Mouse (Mus musculus): Measurements from ENCODE around the gene Ephb6. TPM values are rescaled to one million over a fixed set of nuclear protein-coding genes. Genes with fewer than 3 reads are reported as not detected.
A peak's percentile ranks its signal among the peaks of the same experiment; 100 is the strongest.

Gene Ephb6
- polyA plus RNA-seq, 1 experiment from 2014 or later, result 20.2 TPM

- Histone ChIP-seq H3K9me3 (replicated peaks; ENCODE audit: control insufficient read depth, low read length) (no peaks in the 10 kb centered on the region), H3K9ac (ENCODE audit: low read length) (no peak within 1 kb of the TSS), H3K36me3 (ENCODE audit: control insufficient read depth, insufficient read depth, low read length) (no peaks in the 10 kb centered on the region), H3K4me2 (ENCODE audit: low read length) (no peak within 1 kb of the TSS), H3K27ac (ENCODE audit: low read depth, low read length) (no peak within 1 kb of the TSS), H3K27me3 (replicated peaks; ENCODE audit: control insufficient read depth, insufficient read depth, low read length) (no peaks in the 10 kb centered on the region), H3K4me3 (ENCODE audit: low read depth, low read length) (no peak within 1 kb of the TSS), H3K4me1 (ENCODE audit: control insufficient read depth, insufficient read depth, low read length) (no peaks in the 10 kb centered on the region)
- 15% methylated on average over 5 of the region's 5 CpGs for whole genome bisulfite sequencing
- no peak for DNase-seq (ENCODE audit: low spot score)
- ATAC-seq, result no peak
These were observed 30.9 kb downstream of the Ephb6 start, which contains the start of gene Trpv6 for GRCm38 (mm10) chr6:41636178-41636577. Trpv6 (minus strand) TSS chr6:41636405.

- no peak overlapping the region for H3K27ac ChIP-seq (ENCODE audit: low read depth, low read length)
- no peak overlapping the region for H3K4me2 ChIP-seq (ENCODE audit: low read length)
- H3K4me3 ChIP-seq (ENCODE audit: low read depth, low read length), result no peak overlapping the region
- peak; percentile 52 for DNase-seq (ENCODE audit: low spot score)
- 21% methylated on average over 1 of the region's 1 CpGs for WGBS
- no peak overlapping the region for H3K9ac ChIP-seq (ENCODE audit: low read length)
- no peaks in the 10 kb centered on the region for H3K36me3 ChIP-seq (ENCODE audit: control insufficient read depth, insufficient read depth, low read length)
- no peaks in the 10 kb centered on the region for H3K4me1 ChIP-seq (ENCODE audit: control insufficient read depth, insufficient read depth, low read length)
- H3K9me3 ChIP-seq (replicated peaks; ENCODE audit: control insufficient read depth, low read length), result no peaks in the 10 kb centered on the region
- ATAC-seq, result peak; percentile 65
- H3K27me3 ChIP-seq (replicated peaks; ENCODE audit: control insufficient read depth, insufficient read depth, low read length), result no peaks in the 10 kb centered on the region
These were observed 32.1 kb downstream of the Ephb6 start for GRCm38 (mm10) chr6:41637393-41637792.

GRCm38 (mm10) chr6:41637927-41638506 lies 32.7 kb downstream of the Ephb6 start:
- DNase-seq (ENCODE audit: low spot score) (no peak), ATAC-seq (no peak)
- H3K4me1 ChIP-seq (ENCODE audit: control insufficient read depth, insufficient read depth, low read length), result no peaks in the 10 kb centered on the region
- H3K9ac ChIP-seq (ENCODE audit: low read length), result no peak overlapping the region
- no peaks in the 10 kb centered on the region for H3K36me3 ChIP-seq (ENCODE audit: control insufficient read depth, insufficient read depth, low read length)
- H3K4me2 ChIP-seq (ENCODE audit: low read length), result no peak overlapping the region
- H3K27me3 ChIP-seq (replicated peaks; ENCODE audit: control insufficient read depth, insufficient read depth, low read length), result no peaks in the 10 kb centered on the region
- no peaks in the 10 kb centered on the region for H3K9me3 ChIP-seq (replicated peaks; ENCODE audit: control insufficient read depth, low read length)
- no peak overlapping the region for H3K4me3 ChIP-seq (ENCODE audit: low read depth, low read length)
- no peak overlapping the region for H3K27ac ChIP-seq (ENCODE audit: low read depth, low read length)
- WGBS, result 85% methylated on average over 6 of the region's 6 CpGs

GRCm38 (mm10) chr6:41640449-41640848 lies 35.2 kb downstream of the Ephb6 start:
- Histone ChIP-seq H3K36me3 (ENCODE audit: control insufficient read depth, insufficient read depth, low read length) (no peaks in the 10 kb centered on the region), H3K9ac (ENCODE audit: low read length) (no peak overlapping the region), H3K27ac (ENCODE audit: low read depth, low read length) (no peak overlapping the region), H3K4me1 (ENCODE audit: control insufficient read depth, insufficient read depth, low read length) (no peaks in the 10 kb centered on the region), H3K4me3 (ENCODE audit: low read depth, low read length) (no peak overlapping the region), H3K27me3 (replicated peaks; ENCODE audit: control insufficient read depth, insufficient read depth, low read length) (no peaks in the 10 kb centered on the region), H3K4me2 (ENCODE audit: low read length) (no peak overlapping the region), H3K9me3 (replicated peaks; ENCODE audit: control insufficient read depth, low read length) (no peaks in the 10 kb centered on the region)
- DNase-seq (ENCODE audit: low spot score) (peak; percentile 4), ATAC-seq (no peak)
- 66% methylated on average over 3 of the region's 3 CpGs for WGBS

GRCm38 (mm10) chr6:41641173-41641866 lies 36.0 kb downstream of the Ephb6 start:
- WGBS, result 84% methylated on average over 6 of the region's 6 CpGs
- Histone ChIP-seq H3K4me3 (ENCODE audit: low read depth, low read length) (no peak overlapping the region), H3K9ac (ENCODE audit: low read length) (no peak overlapping the region), H3K9me3 (replicated peaks; ENCODE audit: control insufficient read depth, low read length) (no peaks in the 10 kb centered on the region), H3K27ac (ENCODE audit: low read depth, low read length) (no peak overlapping the region), H3K4me1 (ENCODE audit: control insufficient read depth, insufficient read depth, low read length) (no peaks in the 10 kb centered on the region), H3K36me3 (ENCODE audit: control insufficient read depth, insufficient read depth, low read length) (no peaks in the 10 kb centered on the region), H3K27me3 (replicated peaks; ENCODE audit: control insufficient read depth, insufficient read depth, low read length) (no peaks in the 10 kb centered on the region), H3K4me2 (ENCODE audit: low read length) (no peak overlapping the region)
- no peak for ATAC-seq
- DNase-seq (ENCODE audit: low spot score), result no peak

- 88% methylated on average over 4 of the region's 4 CpGs for WGBS
- ATAC-seq, result no peak
- H3K27ac ChIP-seq (ENCODE audit: low read depth, low read length), result no peak overlapping the region
- DNase-seq (ENCODE audit: low spot score), result no peak
- H3K27me3 ChIP-seq (replicated peaks; ENCODE audit: control insufficient read depth, insufficient read depth, low read length), result no peaks in the 10 kb centered on the region
- H3K9me3 ChIP-seq (replicated peaks; ENCODE audit: control insufficient read depth, low read length), result no peaks in the 10 kb centered on the region
- no peak overlapping the region for H3K4me2 ChIP-seq (ENCODE audit: low read length)
- H3K36me3 ChIP-seq (ENCODE audit: control insufficient read depth, insufficient read depth, low read length), result no peaks in the 10 kb centered on the region
- H3K4me3 ChIP-seq (ENCODE audit: low read depth, low read length), result no peak overlapping the region
- H3K9ac ChIP-seq (ENCODE audit: low read length), result no peak overlapping the region
- H3K4me1 ChIP-seq (ENCODE audit: control insufficient read depth, insufficient read depth, low read length), result no peaks in the 10 kb centered on the region
These were observed 37.5 kb downstream of the Ephb6 start for GRCm38 (mm10) chr6:41642765-41643164.

- no peaks in the 10 kb centered on the region for H3K9me3 ChIP-seq (replicated peaks; ENCODE audit: control insufficient read depth, low read length)
- 88% methylated on average over 3 of the region's 3 CpGs for WGBS
- ATAC-seq, result no peak
These were observed 37.9 kb downstream of the Ephb6 start for GRCm38 (mm10) chr6:41643227-41643626.

GRCm38 (mm10) chr6:41646220-41646619 lies 40.9 kb downstream of the Ephb6 start:
- no peaks in the 10 kb centered on the region for H3K27me3 ChIP-seq (replicated peaks; ENCODE audit: control insufficient read depth, insufficient read depth, low read length)
- no peak overlapping the region for H3K9ac ChIP-seq (ENCODE audit: low read length)
- whole genome bisulfite sequencing, result 85% methylated on average over 3 of the region's 3 CpGs
- H3K4me1 ChIP-seq (ENCODE audit: control insufficient read depth, insufficient read depth, low read length), result no peaks in the 10 kb centered on the region
- no peaks in the 10 kb centered on the region for H3K36me3 ChIP-seq (ENCODE audit: control insufficient read depth, insufficient read depth, low read length)
- ATAC-seq, result no peak
- no peak overlapping the region for H3K4me2 ChIP-seq (ENCODE audit: low read length)
- H3K27ac ChIP-seq (ENCODE audit: low read depth, low read length), result no peak overlapping the region
- no peak overlapping the region for H3K4me3 ChIP-seq (ENCODE audit: low read depth, low read length)
- no peak for DNase-seq (ENCODE audit: low spot score)
- no peaks in the 10 kb centered on the region for H3K9me3 ChIP-seq (replicated peaks; ENCODE audit: control insufficient read depth, low read length)

More at GRCm38 (mm10) chr6:41643227-41643626, 37.9 kb downstream of the Ephb6 start:
- no peak for DNase-seq (ENCODE audit: low spot score)
- Histone ChIP-seq H3K4me1 (ENCODE audit: control insufficient read depth, insufficient read depth, low read length) (no peaks in the 10 kb centered on the region), H3K9ac (ENCODE audit: low read length) (no peak overlapping the region), H3K36me3 (ENCODE audit: control insufficient read depth, insufficient read depth, low read length) (no peaks in the 10 kb centered on the region), H3K27ac (ENCODE audit: low read depth, low read length) (no peak overlapping the region), H3K4me3 (ENCODE audit: low read depth, low read length) (no peak overlapping the region), H3K27me3 (replicated peaks; ENCODE audit: control insufficient read depth, insufficient read depth, low read length) (no peaks in the 10 kb centered on the region), H3K4me2 (ENCODE audit: low read length) (no peak overlapping the region)

- Histone ChIP-seq H3K4me3 (ENCODE audit: low read depth, low read length) (no peak overlapping the region), H3K27ac (ENCODE audit: low read depth, low read length) (no peak overlapping the region), H3K27me3 (replicated peaks; ENCODE audit: control insufficient read depth, insufficient read depth, low read length) (no peaks in the 10 kb centered on the region), H3K9ac (ENCODE audit: low read length) (no peak overlapping the region), H3K36me3 (ENCODE audit: control insufficient read depth, insufficient read depth, low read length) (no peaks in the 10 kb centered on the region), H3K4me1 (ENCODE audit: control insufficient read depth, insufficient read depth, low read length) (no peaks in the 10 kb centered on the region), H3K9me3 (replicated peaks; ENCODE audit: control insufficient read depth, low read length) (no peaks in the 10 kb centered on the region), H3K4me2 (ENCODE audit: low read length) (no peak overlapping the region)
- DNase-seq (ENCODE audit: low spot score), result no peak
- no peak for ATAC-seq
These were observed 41.4 kb downstream of the Ephb6 start for GRCm38 (mm10) chr6:41646672-41647071.

Measured in forebrain, embryonic 14.5 days (tissue).